Mouse (Mus musculus): ENCODE data around the gene Ccdc65.
A peak's percentile ranks its signal among the peaks of the same experiment; 100 is the strongest.

The Ccdc65 gene

GRCm38 (mm10) chr15:98692171-98692715 is 15.8 kb upstream of the Ccdc65 start:
- no peak for DNase-seq (ENCODE audit: low spot score)

- DNase-seq (ENCODE audit: low spot score): no peak
Observed at GRCm38 (mm10) chr15:98695726-98696125, 12.3 kb upstream of the Ccdc65 start.

- no peak for DNase-seq (ENCODE audit: low spot score)
Observed at GRCm38 (mm10) chr15:98696216-98696615, 11.8 kb upstream of the Ccdc65 start.

GRCm38 (mm10) chr15:98699190-98700105 is 8.6 kb upstream of the Ccdc65 start:
- DNase-seq (ENCODE audit: low spot score): peak; percentile 86

- DNase-seq (ENCODE audit: low spot score): no peak
Observed at GRCm38 (mm10) chr15:98704312-98704711, 3.7 kb upstream of the Ccdc65 start.

- peak; percentile 48 for DNase-seq (ENCODE audit: low spot score)
Observed at GRCm38 (mm10) chr15:98710442-98710841, 2.4 kb downstream of the Ccdc65 start.

- DNase-seq (ENCODE audit: low spot score): no peak
Observed at GRCm38 (mm10) chr15:98714230-98714652, 6.2 kb downstream of the Ccdc65 start.

- DNase-seq (ENCODE audit: low spot score): no peak
Observed at GRCm38 (mm10) chr15:98717301-98717700, 9.3 kb downstream of the Ccdc65 start.

GRCm38 (mm10) chr15:98722191-98722590 is 14.2 kb downstream of the Ccdc65 start:
- DNase-seq (ENCODE audit: low spot score): no peak

GRCm38 (mm10) chr15:98722854-98723253 is 14.8 kb downstream of the Ccdc65 start:
- DNase-seq (ENCODE audit: low spot score): no peak

- no peak for DNase-seq (ENCODE audit: low spot score)
Observed at GRCm38 (mm10) chr15:98724441-98724840, 16.4 kb downstream of the Ccdc65 start.

GRCm38 (mm10) chr15:98726079-98726478 is 18.1 kb downstream of the Ccdc65 start:
- no peak for DNase-seq (ENCODE audit: low spot score)

- no peak for DNase-seq (ENCODE audit: low spot score)
Observed at GRCm38 (mm10) chr15:98726746-98727145, 18.7 kb downstream of the Ccdc65 start.

- DNase-seq (ENCODE audit: low spot score): peak; percentile 36
Observed at GRCm38 (mm10) chr15:98727443-98728321, 19.7 kb downstream of the Ccdc65 start, which contains the start of gene Fkbp11. Fkbp11 (minus strand) TSS chr15:98728198.

- no peak for DNase-seq (ENCODE audit: low spot score)
Observed at GRCm38 (mm10) chr15:98728366-98728765, 20.4 kb downstream of the Ccdc65 start.

GRCm38 (mm10) chr15:98729791-98730545 is 22.0 kb downstream of the Ccdc65 start:
- DNase-seq (ENCODE audit: low spot score): no peak

GRCm38 (mm10) chr15:98730790-98731189 is 22.8 kb downstream of the Ccdc65 start:
- DNase-seq (ENCODE audit: low spot score): no peak

GRCm38 (mm10) chr15:98732006-98732531 is 24.1 kb downstream of the Ccdc65 start:
- DNase-seq (ENCODE audit: low spot score): no peak

GRCm38 (mm10) chr15:98733370-98733769 is 25.4 kb downstream of the Ccdc65 start:
- DNase-seq (ENCODE audit: low spot score): no peak

GRCm38 (mm10) chr15:98733976-98734566 is 26.1 kb downstream of the Ccdc65 start:
- DNase-seq (ENCODE audit: low spot score): no peak

- DNase-seq (ENCODE audit: low spot score): no peak
Observed at GRCm38 (mm10) chr15:98736521-98736920, 28.5 kb downstream of the Ccdc65 start.

All from ovary, postnatal 14 days (tissue).